Mouse (Mus musculus): ENCODE data around the gene Ppp1r14a. TPM values are rescaled to one million over a fixed set of nuclear protein-coding genes. Genes with fewer than 3 reads are reported as not detected.
A peak's percentile ranks its signal among the peaks of the same experiment; 100 is the strongest.

Gene Ppp1r14a
- polyA plus RNA-seq, 1 experiment from 2014 or later: 11.8 TPM

GRCm38 (mm10) chr7:29313051-29313450, 23.9 kb downstream of the Ppp1r14a start:
- Histone ChIP-seq H3K4me1 (ENCODE audit: control insufficient read depth in 2 of 2, insufficient read depth in 2 of 2, low read length in 2 of 2) (peaks cover 12 to 24% of the 10 kb centered on the region in 2 experiments; a peak in 3 of 4 replicates), H3K4me2 (ENCODE audit: low read length) (no peak overlapping the region), H3K27ac (replicated peaks in 1 of 2; ENCODE audit: control insufficient read depth in 1 of 2, insufficient read depth in 1 of 2, low read depth in 2 of 2, low read length in 2 of 2) (no peak overlapping the region), H3K9me3 (ENCODE audit: control insufficient read depth, low read length) (no peaks in the 10 kb centered on the region), H3K4me3 (ENCODE audit: control insufficient read depth in 1 of 2, insufficient read depth in 1 of 2, low read depth in 1 of 2, low read length in 2 of 2) (no peak overlapping the region), H3K27me3 (ENCODE audit: control insufficient read depth, insufficient read depth, low read length) (peaks cover 39% of the 10 kb centered on the region), H3K9ac (ENCODE audit: low read length) (no peak overlapping the region), H3K36me3 (ENCODE audit: control insufficient read depth, insufficient read depth, low read length) (no peaks in the 10 kb centered on the region)
- ATAC-seq (ENCODE audit: insufficient number of reproducible peaks, insufficient read depth, low FRiP score, low read depth): no peak
- WGBS: 47% methylated on average over 9 of the region's 9 CpGs

DNA sequence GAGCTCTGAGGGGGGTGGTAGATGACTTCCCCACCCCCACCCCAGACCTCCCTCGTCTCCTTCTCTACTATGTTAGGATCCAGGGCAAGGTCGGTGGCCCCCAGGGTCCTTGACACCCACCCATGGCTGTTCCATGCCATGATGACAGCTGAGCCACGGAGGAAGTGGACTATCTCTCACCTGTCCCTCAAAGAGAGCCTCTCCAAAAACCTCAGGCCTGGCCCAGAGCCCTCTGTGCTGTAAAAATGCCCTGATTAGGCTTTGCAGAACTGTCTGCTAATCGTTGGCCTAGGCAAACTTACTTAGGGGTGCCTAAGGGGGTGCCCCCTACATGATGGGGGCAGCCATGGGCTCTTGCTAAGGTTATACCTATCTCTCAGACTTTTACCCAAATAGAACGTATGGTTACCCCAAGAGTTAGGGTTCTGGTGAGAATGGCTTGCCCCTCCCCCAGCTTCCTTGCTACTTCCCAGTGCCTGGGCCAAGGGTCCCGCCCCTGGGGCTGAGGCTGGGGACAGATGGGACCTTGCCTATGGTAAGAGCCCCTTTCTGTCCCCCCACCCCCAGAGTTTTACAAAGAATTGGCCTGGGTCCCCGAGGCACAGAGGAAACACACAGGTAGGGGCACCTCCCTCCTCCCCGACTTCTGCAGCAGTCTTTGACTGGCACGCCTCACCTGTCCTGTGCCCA, 24.6 kb downstream of the Ppp1r14a start:
- no peak for ATAC-seq (ENCODE audit: insufficient number of reproducible peaks, insufficient read depth, low FRiP score, low read depth)
- Histone ChIP-seq H3K27ac (replicated peaks in 1 of 2; ENCODE audit: control insufficient read depth in 1 of 2, insufficient read depth in 1 of 2, low read depth in 2 of 2, low read length in 2 of 2) (no peak overlapping the region), H3K4me2 (ENCODE audit: low read length) (no peak overlapping the region), H3K27me3 (ENCODE audit: control insufficient read depth, insufficient read depth, low read length) (peaks cover 35% of the 10 kb centered on the region), H3K36me3 (ENCODE audit: control insufficient read depth, insufficient read depth, low read length) (no peaks in the 10 kb centered on the region), H3K9ac (ENCODE audit: low read length) (no peak overlapping the region), H3K4me3 (ENCODE audit: control insufficient read depth in 1 of 2, insufficient read depth in 1 of 2, low read depth in 1 of 2, low read length in 2 of 2) (no peak overlapping the region), H3K9me3 (ENCODE audit: control insufficient read depth, low read length) (no peaks in the 10 kb centered on the region), H3K4me1 (ENCODE audit: control insufficient read depth in 2 of 2, insufficient read depth in 2 of 2, low read length in 2 of 2) (peaks cover 17 to 29% of the 10 kb centered on the region in 2 experiments)
- 49% methylated on average over 9 of the region's 9 CpGs for WGBS

- 71% methylated on average over 13 of the region's 13 CpGs for WGBS
- Histone ChIP-seq H3K4me2 (ENCODE audit: low read length) (no peak overlapping the region), H3K9ac (ENCODE audit: low read length) (no peak overlapping the region), H3K9me3 (ENCODE audit: control insufficient read depth, low read length) (no peaks in the 10 kb centered on the region), H3K36me3 (ENCODE audit: control insufficient read depth, insufficient read depth, low read length) (no peaks in the 10 kb centered on the region), H3K4me3 (ENCODE audit: control insufficient read depth in 1 of 2, insufficient read depth in 1 of 2, low read depth in 1 of 2, low read length in 2 of 2) (no peak overlapping the region), H3K4me1 (ENCODE audit: control insufficient read depth in 2 of 2, insufficient read depth in 2 of 2, low read length in 2 of 2) (peaks cover 20 to 21% of the 10 kb centered on the region in 2 experiments), H3K27me3 (ENCODE audit: control insufficient read depth, insufficient read depth, low read length) (peaks cover 36% of the 10 kb centered on the region), H3K27ac (replicated peaks in 1 of 2; ENCODE audit: control insufficient read depth in 1 of 2, insufficient read depth in 1 of 2, low read depth in 2 of 2, low read length in 2 of 2) (no peak overlapping the region)
- no peak for ATAC-seq (ENCODE audit: insufficient number of reproducible peaks, insufficient read depth, low FRiP score, low read depth)
Observed at GRCm38 (mm10) chr7:29314844-29315628, 25.9 kb downstream of the Ppp1r14a start.

GRCm38 (mm10) chr7:29316137-29316734, 27.1 kb downstream of the Ppp1r14a start:
- Histone ChIP-seq H3K4me2 (ENCODE audit: low read length) (no peak overlapping the region), H3K4me3 (ENCODE audit: control insufficient read depth in 1 of 2, insufficient read depth in 1 of 2, low read depth in 1 of 2, low read length in 2 of 2) (no peak overlapping the region), H3K27me3 (ENCODE audit: control insufficient read depth, insufficient read depth, low read length) (peaks cover 29% of the 10 kb centered on the region), H3K9me3 (ENCODE audit: control insufficient read depth, low read length) (no peaks in the 10 kb centered on the region), H3K4me1 (ENCODE audit: control insufficient read depth in 2 of 2, insufficient read depth in 2 of 2, low read length in 2 of 2) (peaks cover 20 to 21% of the 10 kb centered on the region in 2 experiments), H3K27ac (replicated peaks in 1 of 2; ENCODE audit: control insufficient read depth in 1 of 2, insufficient read depth in 1 of 2, low read depth in 2 of 2, low read length in 2 of 2) (no peak overlapping the region), H3K36me3 (ENCODE audit: control insufficient read depth, insufficient read depth, low read length) (no peaks in the 10 kb centered on the region), H3K9ac (ENCODE audit: low read length) (no peak overlapping the region)
- WGBS: 48% methylated on average over 17 of the region's 17 CpGs
- no peak for ATAC-seq (ENCODE audit: insufficient number of reproducible peaks, insufficient read depth, low FRiP score, low read depth)

DNA sequence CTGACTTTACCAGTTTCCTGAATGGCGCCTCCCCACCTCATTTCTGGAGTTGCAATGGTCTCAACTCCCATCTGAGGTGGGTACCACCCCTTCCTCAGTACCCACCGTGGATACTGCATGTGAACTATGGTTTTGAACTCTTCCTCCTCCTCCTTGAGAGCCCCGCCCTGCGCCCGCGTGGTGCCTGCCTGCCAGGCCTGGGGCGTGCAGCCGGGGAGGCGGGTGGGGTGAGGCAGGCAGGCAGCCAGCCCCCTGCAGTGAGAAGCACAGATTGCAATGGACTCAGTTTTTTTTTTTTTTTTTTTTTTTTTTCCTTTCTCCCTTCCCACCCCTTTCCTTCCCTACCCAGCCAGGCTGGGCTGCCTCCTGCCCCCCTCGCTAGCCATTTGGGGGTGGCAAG, 27.9 kb downstream of the Ppp1r14a start:
- Histone ChIP-seq H3K27me3 (ENCODE audit: control insufficient read depth, insufficient read depth, low read length) (peaks cover 27% of the 10 kb centered on the region), H3K27ac (replicated peaks in 1 of 2; ENCODE audit: control insufficient read depth in 1 of 2, insufficient read depth in 1 of 2, low read depth in 2 of 2, low read length in 2 of 2) (no peak overlapping the region), H3K9me3 (ENCODE audit: control insufficient read depth, low read length) (no peaks in the 10 kb centered on the region), H3K4me1 (ENCODE audit: control insufficient read depth in 2 of 2, insufficient read depth in 2 of 2, low read length in 2 of 2) (peaks cover 20 to 21% of the 10 kb centered on the region in 2 experiments), H3K4me2 (ENCODE audit: low read length) (peak overlapping the region; percentile 25), H3K4me3 (ENCODE audit: control insufficient read depth in 1 of 2, insufficient read depth in 1 of 2, low read depth in 1 of 2, low read length in 2 of 2) (no peak overlapping the region), H3K9ac (ENCODE audit: low read length) (no peak overlapping the region), H3K36me3 (ENCODE audit: control insufficient read depth, insufficient read depth, low read length) (no peaks in the 10 kb centered on the region)
- WGBS: 6% methylated on average over 10 of the region's 10 CpGs
- ATAC-seq (ENCODE audit: insufficient number of reproducible peaks, insufficient read depth, low FRiP score, low read depth): peak; percentile 62

DNA sequence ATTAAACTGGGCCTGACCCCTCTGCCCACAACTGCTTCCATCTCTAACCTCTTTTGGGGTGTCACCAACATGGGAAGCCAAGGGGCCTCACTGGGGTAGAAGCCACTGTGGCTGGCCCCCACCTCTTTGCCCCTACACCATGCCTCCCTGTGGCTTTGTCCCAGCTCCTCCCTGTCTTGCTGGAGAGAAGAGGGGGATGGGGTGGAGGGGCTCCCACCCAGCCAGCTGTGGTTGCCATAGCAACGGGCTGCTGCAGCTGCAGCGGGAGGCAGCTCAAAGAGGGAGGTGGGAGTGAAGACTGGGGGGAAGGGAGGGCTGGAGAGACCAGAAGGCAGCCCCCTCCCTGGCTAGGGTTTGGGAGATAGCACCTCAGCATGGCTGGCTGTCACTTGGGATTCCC, 28.4 kb downstream of the Ppp1r14a start:
- 0 out of 2 replicates have a peak, but pooled peaks have one; percentile 1 for ATAC-seq (ENCODE audit: insufficient number of reproducible peaks, insufficient read depth, low FRiP score, low read depth)

DNA sequence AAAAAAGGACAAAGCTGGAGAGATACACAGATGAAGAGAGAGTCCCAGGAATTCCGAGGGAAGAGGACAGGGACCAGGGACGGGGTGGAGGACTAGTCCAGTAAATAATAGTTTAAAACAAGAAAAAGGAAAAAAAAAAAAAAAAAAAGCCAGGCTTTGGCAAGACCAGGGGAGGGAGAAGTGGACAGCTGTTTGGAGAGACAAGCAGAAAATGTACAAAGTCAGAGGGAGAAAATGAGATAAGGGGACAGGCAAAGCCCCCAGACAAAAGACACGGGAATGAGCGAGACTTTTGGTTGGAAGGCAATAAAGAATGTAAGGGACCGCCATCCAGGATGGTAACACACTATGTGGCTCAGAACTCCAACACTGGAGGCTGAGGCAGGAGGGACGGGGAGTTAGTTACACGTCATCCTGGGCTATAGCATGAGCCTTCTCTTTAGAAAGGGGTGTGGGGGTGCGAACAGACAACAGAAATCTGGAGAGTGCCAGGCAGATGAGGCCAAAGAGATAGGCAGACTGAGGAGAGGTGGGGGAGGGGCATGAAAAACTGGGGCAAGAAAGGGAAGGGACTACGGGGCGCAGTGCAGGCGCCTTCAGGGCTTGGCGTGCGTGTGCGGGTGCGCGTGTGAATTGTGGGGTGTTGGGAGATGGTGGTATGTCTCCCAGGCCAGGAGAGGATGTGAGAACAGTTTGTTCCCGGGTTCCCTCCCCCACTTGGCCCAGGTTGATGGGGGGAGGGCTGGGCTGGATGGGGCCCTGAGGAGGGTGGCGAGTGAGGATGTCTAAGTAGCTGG, 29.2 kb downstream of the Ppp1r14a start:
- peak overlapping the region; percentile 24 for H3K4me2 ChIP-seq (ENCODE audit: low read length)
- no peak overlapping the region for H3K4me3 ChIP-seq (ENCODE audit: control insufficient read depth in 1 of 2, insufficient read depth in 1 of 2, low read depth in 1 of 2, low read length in 2 of 2)
- no peak overlapping the region for H3K9ac ChIP-seq (ENCODE audit: low read length)
- no peaks in the 10 kb centered on the region for H3K9me3 ChIP-seq (ENCODE audit: control insufficient read depth, low read length)
- ATAC-seq (ENCODE audit: insufficient number of reproducible peaks, insufficient read depth, low FRiP score, low read depth): no peak
- H3K27me3 ChIP-seq (ENCODE audit: control insufficient read depth, insufficient read depth, low read length): peaks cover 27% of the 10 kb centered on the region
- H3K4me1 ChIP-seq (ENCODE audit: control insufficient read depth in 2 of 2, insufficient read depth in 2 of 2, low read length in 2 of 2): peaks cover 20 to 21% of the 10 kb centered on the region in 2 experiments
- WGBS: 6% methylated on average over 18 of the region's 18 CpGs
- no peaks in the 10 kb centered on the region for H3K36me3 ChIP-seq (ENCODE audit: control insufficient read depth, insufficient read depth, low read length)
- no peak overlapping the region for H3K27ac ChIP-seq (replicated peaks in 1 of 2; ENCODE audit: control insufficient read depth in 1 of 2, insufficient read depth in 1 of 2, low read depth in 2 of 2, low read length in 2 of 2)

More for the DNA sequence above, 28.4 kb downstream of the Ppp1r14a start:
- Histone ChIP-seq H3K9ac (ENCODE audit: low read length) (peak overlapping the region; percentile 34; the same call in 1 of the 2 replicates), H3K9me3 (ENCODE audit: control insufficient read depth, low read length) (no peaks in the 10 kb centered on the region), H3K4me3 (ENCODE audit: control insufficient read depth in 1 of 2, insufficient read depth in 1 of 2, low read depth in 1 of 2, low read length in 2 of 2) (no peak overlapping the region), H3K36me3 (ENCODE audit: control insufficient read depth, insufficient read depth, low read length) (no peaks in the 10 kb centered on the region), H3K4me2 (ENCODE audit: low read length) (peak overlapping the region; percentile 25; the same call in 1 of the 2 replicates), H3K27me3 (ENCODE audit: control insufficient read depth, insufficient read depth, low read length) (peaks cover 27% of the 10 kb centered on the region), H3K27ac (replicated peaks in 1 of 2; ENCODE audit: control insufficient read depth in 1 of 2, insufficient read depth in 1 of 2, low read depth in 2 of 2, low read length in 2 of 2) (no peak overlapping the region), H3K4me1 (ENCODE audit: control insufficient read depth in 2 of 2, insufficient read depth in 2 of 2, low read length in 2 of 2) (peaks cover 20 to 21% of the 10 kb centered on the region in 2 experiments)
- 6% methylated on average over 2 of the region's 2 CpGs for WGBS

Data from heart, embryonic 14.5 days (tissue).